Mouse (Mus musculus): ENCODE measurements around the gene AI854703.

AI854703 gene

DNA sequence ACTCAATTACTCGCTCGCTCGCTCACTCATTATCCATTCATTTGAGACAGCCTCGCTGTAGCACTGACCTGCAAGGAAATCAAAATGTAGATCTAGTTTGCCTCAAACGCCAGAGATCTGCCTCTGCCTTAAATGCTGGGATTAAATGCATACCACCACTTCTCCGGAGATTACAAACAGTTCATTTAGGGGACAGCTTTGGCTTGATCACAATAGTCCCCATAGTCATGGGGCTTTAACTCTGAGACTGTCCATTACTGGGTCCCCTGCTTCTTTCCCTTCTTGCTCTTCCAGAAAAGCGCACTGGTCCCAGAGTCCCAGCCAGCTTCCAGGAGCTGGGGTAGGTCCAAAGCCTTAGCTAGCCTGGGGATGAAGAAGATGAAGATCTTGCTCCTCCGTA lies at the start of gene AI854703:
Gene AI854703, plus strand, starts transcription at position 301 of the 400 bp plus-strand sequence.
- no peak for DNase-seq (ENCODE audit: low spot score in 2 of 2)

- no peak for DNase-seq (ENCODE audit: low spot score in 2 of 2)
Measured at GRCm38 (mm10) chr6:48578736-48579135, 47.8 kb upstream of the AI854703 start.

- no peak for DNase-seq (ENCODE audit: low spot score in 2 of 2)
Measured at GRCm38 (mm10) chr6:48579215-48579648, 47.3 kb upstream of the AI854703 start.

GRCm38 (mm10) chr6:48581257-48581656 lies 45.3 kb upstream of the AI854703 start:
- no peak for DNase-seq (ENCODE audit: low spot score in 2 of 2)

DNA sequence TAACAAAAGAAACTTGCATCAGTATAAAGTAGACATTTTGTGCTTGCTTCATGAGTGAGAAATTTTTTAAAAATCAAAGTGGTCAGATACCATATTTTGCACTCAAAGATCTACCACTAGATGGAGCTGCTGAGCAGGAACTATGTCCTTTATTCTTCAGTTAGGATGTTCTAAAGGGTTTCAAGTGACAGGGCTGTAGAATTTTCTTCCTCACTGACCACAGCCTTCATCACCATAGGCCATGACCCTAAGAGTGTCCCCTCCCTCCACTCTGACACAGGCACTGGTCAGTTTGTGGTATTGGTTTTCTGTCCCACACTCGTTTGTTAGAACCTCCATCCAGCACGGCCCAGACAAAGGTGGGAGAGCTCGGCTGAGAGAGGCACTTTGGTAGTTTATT lies 44.5 kb upstream of the AI854703 start:
- no peak for DNase-seq (ENCODE audit: low spot score in 2 of 2)

- no peak for DNase-seq (ENCODE audit: low spot score in 2 of 2)
Measured at GRCm38 (mm10) chr6:48589194-48589750, 37.3 kb upstream of the AI854703 start, which contains the start of gene Gm45021. Gene Gm45021 (plus strand): TSS chr6:48589610.

- no peak for DNase-seq (ENCODE audit: low spot score in 2 of 2)
Measured at GRCm38 (mm10) chr6:48591221-48591845, 35.2 kb upstream of the AI854703 start.

- no peak for DNase-seq (ENCODE audit: low spot score in 2 of 2)
Measured at GRCm38 (mm10) chr6:48591871-48592270, 34.7 kb upstream of the AI854703 start.

- peak; percentile 88 to 93 for DNase-seq (ENCODE audit: low spot score in 2 of 2)
Measured at GRCm38 (mm10) chr6:48593158-48594042, 33.2 kb upstream of the AI854703 start, which contains the start of the genes Repin1 and Gm44965. Gene Repin1 (plus strand): TSS chr6:48593883. Gene Gm44965 (plus strand): TSS chr6:48593941.

DNA sequence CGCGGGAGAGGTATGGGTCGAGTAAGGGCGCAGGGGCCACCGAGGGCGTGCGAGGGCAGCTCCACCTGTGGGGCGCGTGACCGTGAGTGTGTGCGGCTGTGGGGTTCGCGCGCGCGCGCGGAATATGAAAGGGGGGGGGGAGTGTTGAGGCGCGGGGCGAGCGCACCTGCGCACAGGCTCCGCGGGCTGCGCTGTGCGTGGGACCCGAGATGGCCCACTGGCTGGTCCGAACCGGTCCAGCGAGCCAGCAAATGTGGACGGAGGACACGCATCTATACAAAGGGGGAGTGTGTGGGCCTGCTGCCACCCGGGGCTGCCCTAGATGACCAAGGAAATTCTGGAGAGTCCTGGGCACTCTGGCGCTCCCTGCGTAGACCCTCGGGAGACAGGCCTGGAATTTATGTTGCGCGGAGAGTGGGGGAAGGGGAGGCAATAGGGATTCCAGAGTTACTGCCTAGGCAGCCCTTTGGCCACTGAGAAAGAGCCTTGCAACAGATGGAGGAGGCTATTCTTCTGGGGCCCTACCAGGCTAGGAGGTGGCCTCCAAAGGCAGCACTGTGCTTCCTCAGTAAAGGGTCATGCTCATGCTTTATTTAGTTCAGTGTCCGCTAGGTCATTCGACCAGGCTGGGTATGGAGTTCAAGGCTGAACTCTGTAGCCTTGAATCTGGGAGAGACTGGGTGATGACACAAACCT lies 32.4 kb upstream of the AI854703 start:
- DNase-seq (ENCODE audit: low spot score in 2 of 2) = peak in 1 of 2 experiments; percentile 33

- no peak for DNase-seq (ENCODE audit: low spot score in 2 of 2)
Measured at GRCm38 (mm10) chr6:48595278-48595677, 31.3 kb upstream of the AI854703 start.

DNA sequence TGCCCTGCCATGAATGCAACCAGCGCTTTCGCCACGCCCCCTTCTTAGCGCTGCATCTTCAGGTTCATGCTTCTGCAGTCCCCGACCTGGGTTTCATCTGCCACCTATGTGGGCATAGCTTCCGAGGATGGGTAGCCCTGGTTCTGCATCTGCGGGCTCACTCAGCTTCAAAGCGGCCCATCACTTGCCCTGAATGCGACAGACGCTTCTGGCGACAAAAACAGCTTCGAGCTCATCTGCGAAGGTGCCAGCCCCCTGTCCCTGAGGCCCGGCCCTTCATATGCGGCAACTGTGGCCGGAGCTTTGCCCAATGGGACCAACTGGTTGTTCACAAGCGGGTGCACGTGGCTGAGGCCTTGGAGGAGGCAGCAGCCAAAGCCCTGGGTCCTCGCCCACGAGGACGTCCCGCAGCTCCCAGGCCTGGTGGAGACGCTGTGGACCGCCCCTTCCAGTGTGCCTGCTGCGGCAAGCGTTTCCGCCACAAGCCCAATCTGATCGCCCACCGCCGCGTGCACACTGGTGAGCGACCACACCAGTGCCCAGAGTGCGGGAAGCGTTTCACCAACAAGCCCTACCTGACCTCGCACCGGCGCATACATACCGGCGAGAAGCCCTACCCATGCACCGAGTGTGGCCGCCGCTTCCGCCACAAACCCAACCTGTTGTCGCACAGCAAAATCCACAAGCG lies 29.9 kb upstream of the AI854703 start:
- DNase-seq (ENCODE audit: low spot score in 2 of 2) = no peak

DNA sequence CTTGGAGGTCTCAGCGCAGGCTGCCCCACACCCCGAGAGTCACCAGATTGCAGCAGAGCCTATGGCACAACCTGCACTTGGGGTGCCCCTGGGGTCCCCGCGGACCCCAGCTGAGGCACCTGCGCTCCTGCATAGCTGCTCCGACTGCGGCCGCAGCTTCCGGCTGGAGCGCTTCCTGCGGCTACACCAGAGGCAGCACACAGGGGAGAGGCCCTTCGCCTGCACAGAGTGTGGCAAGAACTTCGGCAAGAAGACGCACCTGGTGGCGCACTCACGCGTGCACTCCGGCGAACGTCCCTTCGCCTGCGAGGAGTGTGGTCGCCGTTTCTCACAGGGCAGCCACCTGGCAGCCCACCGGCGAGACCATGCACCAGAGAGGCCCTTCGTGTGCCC lies 29.3 kb upstream of the AI854703 start:
- no peak for DNase-seq (ENCODE audit: low spot score in 2 of 2)

- DNase-seq (ENCODE audit: low spot score in 2 of 2) = no peak
Measured at GRCm38 (mm10) chr6:48600594-48600993, 26.0 kb upstream of the AI854703 start.

DNA sequence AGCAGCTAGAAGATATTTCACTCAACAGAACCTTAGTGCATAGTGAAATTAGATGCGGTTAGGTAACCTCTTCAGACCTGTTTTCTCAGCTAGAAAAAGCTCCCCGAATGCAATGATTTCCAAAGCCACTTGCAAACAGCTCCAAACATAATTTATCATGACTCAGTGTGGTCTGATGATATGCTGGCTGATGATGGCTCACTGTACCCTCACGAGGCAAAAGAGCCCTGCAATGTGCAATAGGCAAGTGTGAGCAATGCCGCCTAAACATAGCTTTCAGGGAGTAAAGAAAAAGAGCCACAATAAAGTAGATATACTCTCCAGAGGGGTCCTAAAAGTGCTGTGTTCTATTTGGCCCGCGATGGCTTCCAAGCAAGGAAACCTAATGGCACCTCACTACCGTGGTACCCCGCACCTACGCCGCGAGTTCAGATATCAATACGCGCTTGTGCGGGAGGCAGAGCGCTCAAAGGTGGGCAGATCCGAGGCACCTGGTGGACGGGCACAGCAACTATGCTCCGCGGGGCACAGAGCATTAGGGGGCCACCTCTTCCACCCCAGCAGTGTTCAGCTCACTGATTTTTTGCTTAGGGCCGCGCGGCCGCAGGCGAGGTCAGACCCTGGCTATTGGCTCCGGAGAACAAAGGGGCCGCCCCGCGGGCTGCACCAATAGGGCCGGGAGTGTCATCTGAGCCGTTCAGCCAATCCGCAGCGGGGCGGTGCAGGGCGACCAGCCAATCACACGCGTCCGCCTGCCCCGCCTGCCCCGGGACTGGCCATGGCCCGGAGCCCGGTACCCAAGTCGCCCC lies 25.1 kb upstream of the AI854703 start, which contains the start of gene Zfp775:
Gene Zfp775, plus strand, starts transcription at position 793 of the 809 bp plus-strand sequence.
- peak; percentile 94 to 96 for DNase-seq (ENCODE audit: low spot score in 2 of 2)

DNA sequence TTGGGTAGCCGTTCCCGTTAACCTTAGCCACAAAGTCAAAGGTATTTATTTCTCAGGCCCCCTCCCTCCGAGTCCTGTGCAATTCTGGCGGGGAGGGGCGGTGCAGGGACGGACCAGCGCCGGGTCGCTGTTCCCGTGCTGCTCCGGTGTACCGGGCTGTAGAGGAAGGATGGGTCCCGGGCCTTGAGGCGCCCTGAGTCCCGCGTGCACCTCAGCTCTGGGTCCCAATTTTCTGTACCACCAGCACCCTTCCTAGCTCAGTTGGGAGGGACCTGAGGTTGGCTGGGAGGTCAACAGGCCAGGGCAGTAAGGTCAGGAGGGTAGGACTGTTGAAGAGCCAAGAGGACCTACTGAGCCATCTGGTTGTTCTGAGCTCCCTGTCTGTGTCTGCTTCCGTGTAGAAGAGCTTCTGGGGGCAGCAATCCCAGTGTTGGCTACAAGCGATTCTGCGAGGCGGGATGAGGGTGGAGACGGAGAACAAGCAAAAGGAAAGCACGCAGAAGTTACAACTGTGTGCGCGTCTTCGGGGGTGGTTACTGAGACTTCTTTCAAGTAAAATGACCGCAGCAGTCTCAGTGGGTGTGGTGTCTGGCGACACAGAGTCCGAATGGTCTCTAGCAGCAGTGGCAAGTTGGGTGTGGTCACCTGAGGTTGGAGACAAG lies 24.4 kb upstream of the AI854703 start:
- DNase-seq (ENCODE audit: low spot score in 2 of 2) = no peak

GRCm38 (mm10) chr6:48608124-48608523 lies 18.4 kb upstream of the AI854703 start:
- no peak for DNase-seq (ENCODE audit: low spot score in 2 of 2)

GRCm38 (mm10) chr6:48609512-48609911 lies 17.1 kb upstream of the AI854703 start:
- no peak for DNase-seq (ENCODE audit: low spot score in 2 of 2)

DNA sequence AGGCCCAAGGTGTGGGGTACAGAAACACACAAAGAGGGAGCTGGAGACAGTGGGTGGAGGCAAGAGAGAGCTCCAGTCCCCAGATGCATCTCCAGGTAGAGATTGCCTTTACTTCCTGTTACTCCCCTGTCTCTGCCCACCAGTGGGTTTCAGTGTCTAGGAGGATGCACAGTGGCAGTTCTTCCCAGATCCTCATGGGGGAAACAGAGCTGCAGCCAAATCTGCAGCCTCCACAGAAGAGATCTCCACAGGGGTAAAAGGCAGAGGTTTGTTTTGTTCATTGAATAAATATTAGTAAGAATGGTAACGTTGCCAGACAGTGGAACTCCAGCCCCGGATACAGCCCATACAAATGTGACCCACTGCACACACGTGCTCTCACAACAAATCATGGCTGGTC lies 15.9 kb upstream of the AI854703 start:
- DNase-seq (ENCODE audit: low spot score in 2 of 2) = no peak

- DNase-seq (ENCODE audit: low spot score in 2 of 2) = no peak
Measured at GRCm38 (mm10) chr6:48613464-48613863, 13.1 kb upstream of the AI854703 start.
